Mouse (Mus musculus) frontal cortex, adult 2 months (tissue): ENCODE results near the gene Olfr1419. TPM values are rescaled to one million over a fixed set of nuclear protein-coding genes. Genes with fewer than 3 reads are reported as not detected.
"Not testable (repeated sequence)": the region's sequence is repeated elsewhere in the genome, so short reads cannot be mapped to it uniquely, and the experiment has no call there.

Experiments
- DNase-seq, 2 experiments: peaks; one replicate each; pipeline ENCODE4 v3.0.0; 2022; ENCODE audit warnings: low spot score in 1 of 2; ENCODE audit errors: extremely low spot score in 1 of 2
- polyA plus RNA-seq: library from polyadenylated mRNA; depleted of rRNA; stranded (reverse); fragments of >200 nt; gene quantifications from 2 replicates; pipeline ENCODE4 v1.2.3, GENCODE M21; 2012; rRNA removed

Olfr1419 gene
- polyA plus RNA-seq, result 0.18 and 0.19 TPM in 2 replicates

GRCm38 (mm10) chr19:11875006-11875405 lies at the start of gene Olfr1419:
TSS of gene Olfr1419 (minus strand) at chr19:11875106.
- DNase-seq, result no peak

- DNase-seq, result not testable (repeated sequence)
These were observed 47.6 kb upstream of the Olfr1419 start for GRCm38 (mm10) chr19:11922515-11922914.

- no peak for DNase-seq
These were observed 47.2 kb upstream of the Olfr1419 start for GRCm38 (mm10) chr19:11922068-11922467.

GRCm38 (mm10) chr19:11915804-11916203 lies 40.9 kb upstream of the Olfr1419 start:
- DNase-seq, result peak in 1 of 2 experiments; percentile 50

- peak; percentile 3 to 11 for DNase-seq
These were observed 37.7 kb upstream of the Olfr1419 start for GRCm38 (mm10) chr19:11912533-11913121.

GRCm38 (mm10) chr19:11912037-11912532 lies 37.2 kb upstream of the Olfr1419 start, which contains the start of gene Patl1:
TSS of gene Patl1 (plus strand) at chr19:11912399.
- DNase-seq, result peak; percentile 98 to 99

GRCm38 (mm10) chr19:11911603-11912002 lies 36.7 kb upstream of the Olfr1419 start:
- DNase-seq, result peak in 1 of 2 experiments; percentile 9

GRCm38 (mm10) chr19:11911021-11911420 lies 36.1 kb upstream of the Olfr1419 start:
- DNase-seq, result no peak

- DNase-seq, result no peak
These were observed 11.4 kb upstream of the Olfr1419 start, which contains the start of gene Olfr1420 for GRCm38 (mm10) chr19:11886265-11886664. TSS of gene Olfr1420 (plus strand) at chr19:11886565.

GRCm38 (mm10) chr19:11878404-11878803 lies 3.5 kb upstream of the Olfr1419 start:
- not testable (repeated sequence) for DNase-seq

GRCm38 (mm10) chr19:11867837-11868236 lies 7.1 kb downstream of the Olfr1419 start:
- DNase-seq, result no peak

GRCm38 (mm10) chr19:11860966-11861365 lies 13.9 kb downstream of the Olfr1419 start, which contains the start of gene Olfr1418:
TSS of gene Olfr1418 (minus strand) at chr19:11861066.
- no peak for DNase-seq

GRCm38 (mm10) chr19:11856506-11856905 lies 18.4 kb downstream of the Olfr1419 start:
- no peak for DNase-seq

GRCm38 (mm10) chr19:11854821-11855220 lies 20.1 kb downstream of the Olfr1419 start:
- DNase-seq, result no peak

GRCm38 (mm10) chr19:11852652-11853051 lies 22.3 kb downstream of the Olfr1419 start:
- no peak for DNase-seq

- peak; percentile 1 to 2 for DNase-seq
These were observed 28.6 kb downstream of the Olfr1419 start for GRCm38 (mm10) chr19:11846333-11846732.

GRCm38 (mm10) chr19:11839119-11839518 lies 35.8 kb downstream of the Olfr1419 start, which contains the start of gene Olfr1417:
TSS of gene Olfr1417 (minus strand) at chr19:11839219.
- DNase-seq, result no peak

- DNase-seq, result no peak
These were observed 51.4 kb downstream of the Olfr1419 start for GRCm38 (mm10) chr19:11823346-11824065.

GRCm38 (mm10) chr19:11820211-11820610 lies 54.7 kb downstream of the Olfr1419 start:
- no peak for DNase-seq

GRCm38 (mm10) chr19:11819800-11820199 lies 55.1 kb downstream of the Olfr1419 start:
- peak in 1 of 2 experiments; percentile 59 for DNase-seq

GRCm38 (mm10) chr19:11819143-11819700 lies 55.7 kb downstream of the Olfr1419 start, which contains the start of gene Stx3:
TSS of gene Stx3 (minus strand) at chr19:11819403.
- DNase-seq, result peak in 1 of 2 experiments; percentile 13
